Mouse (Mus musculus) megakaryocyte, embryonic 14.5 days (primary cell): ENCODE results near the gene Minpp1. TPM values are rescaled to one million over a fixed set of nuclear protein-coding genes. Genes with fewer than 3 reads are reported as not detected.
"Not testable (repeated sequence)": the region's sequence is repeated elsewhere in the genome, so short reads cannot be mapped to it uniquely, and the experiment has no call there.

Experiments used
- H3K27me3 ChIP-seq: replicated peaks from 2 replicates; pipeline ENCODE3; 2012; ENCODE audit warnings: inconsistent platforms
- H3K36me3 ChIP-seq: replicated peaks from 2 replicates; pipeline ENCODE3; 2012; ENCODE audit warnings: low read length, inconsistent platforms, mixed read lengths
- H3K4me1 ChIP-seq: 2 replicates; pipeline ENCODE4 v1.6.1; 2012; ENCODE audit warnings: inconsistent platforms
- H3K4me3 ChIP-seq: replicated peaks from 2 replicates; pipeline ENCODE3; 2012; ENCODE audit warnings: moderate library complexity, mild to moderate bottlenecking, inconsistent platforms
- H3K9me3 ChIP-seq: 2 replicates; pipeline ENCODE4 v1.6.1; 2012; ENCODE audit warnings: inconsistent platforms
- FLI1 ChIP-seq: IDR thresholded peaks from 2 replicates; pipeline ENCODE4 v1.6.1; 2012; ENCODE audit warnings: low read length, inconsistent platforms, mixed read lengths
- GATA1 ChIP-seq: IDR thresholded peaks from 3 replicates; pipeline ENCODE4 v1.6.1; 2012; ENCODE audit warnings: mixed read lengths, low read length, inconsistent platforms, borderline replicate concordance
- polyA plus RNA-seq: library from polyadenylated mRNA; stranded (reverse); fragments of >175 nt; gene quantifications from 2 replicates; pipeline ENCODE4 v1.2.3, GENCODE M21; 2012; ENCODE audit warnings: low replicate concordance; ENCODE audit not compliant: insufficient read depth

The Minpp1 gene
- polyA plus RNA-seq, 1 experiment: 41.2 TPM

GRCm38 (mm10) chr19:32470059-32470497 is 15.5 kb upstream of the Minpp1 start:
- peak overlapping the region; percentile 69 for H3K4me3 ChIP-seq
- H3K27me3 ChIP-seq: peaks cover 8% of the 10 kb centered on the region
- peaks cover 5% of the 10 kb centered on the region for H3K9me3 ChIP-seq
- H3K36me3 ChIP-seq: no peaks in the 10 kb centered on the region
- peaks cover 19% of the 10 kb centered on the region for H3K4me1 ChIP-seq
- TF ChIP-seq GATA1: no peak
- no peak for TF ChIP-seq FLI1

GRCm38 (mm10) chr19:32470570-32471263 is 14.9 kb upstream of the Minpp1 start:
- no peak for TF ChIP-seq GATA1
- TF ChIP-seq FLI1: no peak
- Histone ChIP-seq H3K4me1 (peaks cover 13% of the 10 kb centered on the region), H3K4me3 (no peak overlapping the region), H3K36me3 (no peaks in the 10 kb centered on the region), H3K27me3 (peaks cover 8% of the 10 kb centered on the region), H3K9me3 (peaks cover 5% of the 10 kb centered on the region)

- TF ChIP-seq FLI1 (no peak), GATA1 (no peak)
- Histone ChIP-seq H3K4me1 (peaks cover 6% of the 10 kb centered on the region), H3K4me3 (no peak overlapping the region), H3K27me3 (peaks cover 3% of the 10 kb centered on the region), H3K9me3 (peaks cover 5% of the 10 kb centered on the region), H3K36me3 (no peaks in the 10 kb centered on the region)
Measured at GRCm38 (mm10) chr19:32476016-32476711, 9.4 kb upstream of the Minpp1 start.

- Histone ChIP-seq H3K36me3 (no peaks in the 10 kb centered on the region), H3K27me3 (peaks cover 2% of the 10 kb centered on the region), H3K4me1 (peaks cover 6% of the 10 kb centered on the region), H3K4me3 (no peak overlapping the region), H3K9me3 (peaks cover 5% of the 10 kb centered on the region)
- TF ChIP-seq GATA1 (no peak), FLI1 (no peak)
Measured at GRCm38 (mm10) chr19:32476712-32477052, 8.9 kb upstream of the Minpp1 start.

GRCm38 (mm10) chr19:32480255-32480654 is 5.3 kb upstream of the Minpp1 start:
- no peak for TF ChIP-seq GATA1
- no peak for TF ChIP-seq FLI1
- peaks cover 12% of the 10 kb centered on the region; the same call in 1 of the 2 replicates for H3K4me1 ChIP-seq
- peaks cover 2% of the 10 kb centered on the region for H3K27me3 ChIP-seq
- no peak overlapping the region for H3K4me3 ChIP-seq
- H3K36me3 ChIP-seq: no peaks in the 10 kb centered on the region
- no peaks in the 10 kb centered on the region for H3K9me3 ChIP-seq

- Histone ChIP-seq H3K36me3 (no peaks in the 10 kb centered on the region), H3K4me3 (no peak overlapping the region), H3K4me1 (peaks cover 13% of the 10 kb centered on the region; the same call in 1 of the 2 replicates), H3K27me3 (peaks cover 2% of the 10 kb centered on the region), H3K9me3 (no peaks in the 10 kb centered on the region)
- no peak for TF ChIP-seq GATA1
Measured at GRCm38 (mm10) chr19:32480791-32481442, 4.7 kb upstream of the Minpp1 start.

GRCm38 (mm10) chr19:32481511-32481910 is 4.1 kb upstream of the Minpp1 start:
- no peak overlapping the region for H3K4me3 ChIP-seq
- H3K36me3 ChIP-seq: no peaks in the 10 kb centered on the region
- no peaks in the 10 kb centered on the region for H3K9me3 ChIP-seq
- no peak for TF ChIP-seq FLI1
- no peak for TF ChIP-seq GATA1
- H3K27me3 ChIP-seq: peaks cover 2% of the 10 kb centered on the region
- peaks cover 10% of the 10 kb centered on the region for H3K4me1 ChIP-seq

- Histone ChIP-seq H3K9me3 (no peaks in the 10 kb centered on the region), H3K4me3 (peak overlapping the region; percentile 97), H3K27me3 (peaks cover 2% of the 10 kb centered on the region), H3K36me3 (no peaks in the 10 kb centered on the region), H3K4me1 (peaks cover 28% of the 10 kb centered on the region)
- TF ChIP-seq FLI1: no peak
- no peak for TF ChIP-seq GATA1
Measured at GRCm38 (mm10) chr19:32484941-32485660, 468 bp upstream of the Minpp1 start.

GRCm38 (mm10) chr19:32486106-32486724 is 646 bp downstream of the Minpp1 start:
- H3K27me3 ChIP-seq, H3K36me3 ChIP-seq, H3K9me3 ChIP-seq: not testable (repeated sequence)
- H3K4me3 ChIP-seq: peak overlapping the region; percentile 97
- H3K4me1 ChIP-seq: peaks cover 34% of the 10 kb centered on the region
